Mouse (Mus musculus): ENCODE measurements at regions not wholly inside any gene's neighbourhood (a gene's known extent, or its start where the extent isn't known, plus 50 kb on each side); places are given as distances from the start of the nearest gene placed in this dataset.

DNA sequence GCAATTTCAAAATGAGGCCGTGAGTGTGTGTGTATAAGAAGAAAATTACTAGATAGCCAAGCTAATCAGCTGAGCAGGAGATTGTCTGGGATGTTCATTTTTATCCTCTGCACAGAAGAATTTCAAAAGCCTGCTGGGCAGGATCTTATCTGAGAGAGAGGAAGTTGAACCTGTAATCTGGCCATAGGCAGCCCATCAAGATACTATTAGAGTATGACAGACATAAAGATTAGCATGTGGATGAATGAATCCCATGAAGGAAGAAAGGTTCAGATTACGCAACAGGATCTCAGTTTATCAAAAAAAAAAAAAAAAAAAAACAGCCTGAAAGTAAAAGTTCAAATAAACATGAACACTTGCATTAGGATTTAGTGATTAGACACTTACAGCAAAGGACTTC, 317.3 kb upstream of the C030005K15Rik start:
- no peak for DNase-seq (ENCODE audit: low spot score)

DNA sequence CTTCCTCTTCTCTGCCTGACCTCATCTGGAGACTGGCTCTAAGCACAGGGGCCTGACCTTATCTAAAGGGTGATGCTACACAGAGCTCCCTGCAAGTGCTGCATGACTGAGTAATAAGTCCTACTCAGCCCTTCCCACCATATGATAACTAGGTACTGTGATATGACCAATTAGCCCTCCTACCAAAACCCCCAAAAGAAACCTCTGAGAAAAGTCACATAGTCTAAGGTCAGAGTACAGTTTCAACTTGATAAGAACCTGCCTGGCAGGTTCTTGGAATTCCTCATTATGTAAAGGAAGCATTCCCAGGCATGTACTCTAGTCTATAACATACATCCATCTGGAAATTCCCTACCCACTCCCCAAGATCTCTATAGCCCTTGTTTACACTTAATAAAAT, 318.0 kb upstream of the C030005K15Rik start:
- no peak for DNase-seq (ENCODE audit: low spot score)

GRCm38 (mm10) chr10:98073432-98073831, 346.9 kb upstream of the C030005K15Rik start:
- no peak for DNase-seq (ENCODE audit: low spot score)

DNA sequence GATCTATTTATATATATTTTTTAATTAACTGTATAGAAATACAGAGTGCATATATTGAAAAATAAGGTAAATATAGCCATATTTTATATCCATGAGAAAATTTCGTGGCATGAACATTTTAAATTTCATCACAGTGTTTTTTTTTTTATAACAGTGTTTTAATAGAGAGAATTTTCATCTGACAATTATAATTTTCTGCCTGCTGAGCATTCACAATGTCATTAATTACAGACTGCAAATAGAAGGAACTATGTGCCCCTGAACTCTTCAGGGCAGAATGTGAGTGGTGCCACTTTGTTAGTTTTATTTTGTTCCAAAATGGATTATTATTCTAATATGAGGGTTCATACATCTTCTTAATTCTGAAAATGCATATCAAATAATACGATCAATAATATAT, 358.3 kb upstream of the C030005K15Rik start:
- DNase-seq (ENCODE audit: low spot score), result no peak

- no peak for DNase-seq (ENCODE audit: low spot score)
Measured at GRCm38 (mm10) chr10:98116296-98116695, 389.7 kb upstream of the C030005K15Rik start.

- no peak for DNase-seq (ENCODE audit: low spot score)
Measured at GRCm38 (mm10) chr10:98125713-98126112, 399.2 kb upstream of the C030005K15Rik start.

DNA sequence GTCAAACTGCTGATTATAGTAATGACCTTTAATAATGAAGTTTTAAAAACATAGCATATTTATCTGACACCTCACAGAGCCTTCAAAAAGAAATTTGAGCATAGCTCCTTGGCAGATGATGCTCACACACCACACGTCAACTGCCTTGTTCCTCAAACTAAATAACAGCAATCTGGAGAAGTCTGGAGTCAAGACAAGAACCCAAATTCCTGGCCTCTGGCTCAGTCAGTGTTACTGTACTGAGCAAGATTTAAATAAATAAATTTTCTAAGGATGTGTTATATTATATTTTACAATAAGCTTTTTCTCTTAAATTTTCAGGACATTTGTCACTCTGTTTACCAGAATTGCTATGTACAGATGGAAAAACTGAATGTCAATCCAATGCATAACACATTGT, 408.5 kb upstream of the C030005K15Rik start:
- no peak for DNase-seq (ENCODE audit: low spot score)

- no peak for DNase-seq (ENCODE audit: low spot score)
Measured at GRCm38 (mm10) chr10:98145773-98146172, 419.2 kb upstream of the C030005K15Rik start.

DNA sequence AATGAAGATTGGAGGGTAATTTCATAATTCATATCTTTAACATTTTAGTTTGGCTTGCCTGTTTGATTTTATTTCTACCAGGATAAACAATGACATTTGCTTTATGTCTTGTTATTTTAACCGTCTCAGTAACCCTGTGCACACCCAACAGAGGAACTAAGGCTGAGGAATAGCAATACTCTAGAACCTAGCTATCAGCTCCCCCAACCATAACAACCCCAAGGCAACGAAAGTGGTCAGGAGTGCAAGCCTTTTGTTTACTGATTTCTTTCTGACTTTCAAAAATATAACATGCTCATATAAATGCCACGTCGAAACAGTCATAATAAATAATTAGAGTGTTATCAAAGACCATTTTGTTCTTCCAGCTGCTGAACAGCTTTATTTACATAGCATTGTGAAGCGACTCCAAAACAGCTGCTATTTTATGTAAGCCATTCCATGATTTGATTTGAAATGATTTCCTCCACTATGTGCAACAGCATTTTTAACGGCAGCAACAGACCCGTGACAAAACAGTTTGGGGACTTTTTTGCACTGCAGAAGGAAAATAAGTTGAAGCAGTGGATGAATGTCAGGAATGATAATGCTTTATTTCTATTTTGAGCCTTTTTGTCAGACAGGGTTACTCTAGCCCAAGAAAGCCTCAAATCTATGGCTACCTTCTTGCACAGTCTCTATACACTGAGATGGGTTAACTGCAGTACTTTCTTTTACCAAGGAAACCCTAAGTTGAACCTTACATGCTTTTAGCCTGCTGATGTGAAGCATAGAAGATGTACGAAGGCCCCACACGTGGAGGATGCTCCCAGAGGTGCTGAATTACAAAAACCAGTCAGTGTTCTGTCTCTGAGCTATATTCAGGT, 420.7 kb upstream of the C030005K15Rik start:
- DNase-seq (ENCODE audit: low spot score), result no peak

DNA sequence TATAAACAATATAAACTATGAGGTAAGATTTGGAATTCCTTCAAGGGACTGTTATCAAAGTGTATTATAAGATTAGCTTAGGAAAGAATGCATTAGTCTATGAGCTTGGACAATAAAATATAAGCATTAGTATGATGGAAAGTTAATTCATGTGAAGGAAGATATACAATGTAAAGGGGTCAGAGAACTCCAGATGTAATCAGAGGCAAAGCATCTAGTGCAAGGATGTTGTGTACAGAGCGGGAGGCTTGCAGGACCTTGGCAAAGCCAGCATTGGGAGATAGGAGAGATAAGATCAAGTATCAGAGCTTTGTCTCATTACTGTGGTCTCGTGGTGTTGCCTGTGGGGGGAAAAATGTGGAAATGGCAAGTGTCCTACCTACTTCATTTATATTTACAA, 429.4 kb upstream of the C030005K15Rik start:
- DNase-seq (ENCODE audit: low spot score), result no peak

GRCm38 (mm10) chr10:98185666-98186065, 459.1 kb upstream of the C030005K15Rik start:
- no peak for DNase-seq (ENCODE audit: low spot score)

DNA sequence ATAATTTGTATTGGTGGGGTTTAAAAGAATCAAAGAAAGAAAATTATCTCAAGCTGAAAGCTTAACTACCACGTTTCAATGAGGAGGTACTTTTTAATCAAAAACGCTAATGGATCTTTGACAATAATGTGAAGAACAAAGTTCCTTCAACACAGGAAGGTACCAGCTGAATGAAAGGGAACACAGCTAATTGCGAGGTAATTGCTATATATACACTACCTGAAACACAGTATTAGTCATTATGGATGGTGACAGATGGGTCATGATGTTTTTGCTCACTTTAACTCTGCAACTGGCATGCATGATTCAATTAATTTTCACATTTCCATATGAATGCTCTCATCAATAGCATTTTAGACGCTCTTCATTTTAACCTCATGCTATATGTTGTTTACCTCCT, 470.3 kb upstream of the C030005K15Rik start:
- DNase-seq (ENCODE audit: low spot score), result no peak

DNA sequence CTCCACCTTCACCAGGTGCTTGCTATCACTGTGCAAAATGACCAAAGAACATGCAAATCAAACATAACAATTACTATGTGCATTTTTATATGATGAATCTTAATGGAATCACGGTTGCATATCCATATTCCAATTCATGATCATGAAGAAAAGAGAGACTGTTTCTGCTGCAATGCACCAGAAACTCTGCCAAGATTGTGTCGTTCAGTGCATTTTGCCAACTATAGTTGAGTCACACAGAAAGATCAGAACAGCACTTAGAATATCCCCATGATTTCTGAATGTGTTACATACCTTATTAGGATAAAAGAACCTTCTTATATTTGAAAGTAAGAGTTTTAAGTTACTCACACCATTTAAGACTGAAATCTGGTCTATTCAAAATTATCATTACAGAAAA, 483.7 kb upstream of the C030005K15Rik start:
- DNase-seq (ENCODE audit: low spot score), result no peak

DNA sequence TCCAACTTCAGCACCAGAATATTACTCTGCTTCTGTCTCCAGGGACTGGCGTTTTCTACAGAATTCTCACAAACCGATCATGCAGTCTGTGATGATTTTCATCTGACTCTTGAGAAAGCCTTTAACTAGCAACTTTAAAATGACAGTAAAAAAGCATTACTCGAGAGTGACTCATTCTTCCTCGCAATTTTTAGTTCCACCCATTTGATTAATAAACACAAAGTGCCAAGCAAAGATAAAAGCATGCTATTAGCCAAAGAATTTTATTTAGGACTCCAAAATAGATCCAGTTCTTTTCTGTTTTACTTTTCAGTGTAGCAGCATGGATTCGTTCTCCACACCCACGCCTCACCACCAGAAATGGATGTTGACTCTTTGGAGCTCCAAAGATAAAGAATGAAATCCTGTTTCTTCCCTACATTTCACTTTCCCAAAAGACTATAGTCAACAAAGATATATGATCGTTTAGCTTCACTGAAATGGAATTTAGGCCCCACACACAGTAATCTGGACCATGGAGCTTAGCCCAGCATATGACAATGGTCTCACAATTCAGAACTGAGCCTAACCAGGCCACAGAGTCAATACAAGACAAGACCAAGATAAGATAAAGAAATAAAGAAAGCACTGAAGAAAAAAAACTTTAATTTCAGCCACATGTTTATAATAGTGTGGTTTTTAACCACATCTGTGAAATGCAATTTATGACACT, 486.5 kb upstream of the C030005K15Rik start:
- no peak for DNase-seq (ENCODE audit: low spot score)

DNA sequence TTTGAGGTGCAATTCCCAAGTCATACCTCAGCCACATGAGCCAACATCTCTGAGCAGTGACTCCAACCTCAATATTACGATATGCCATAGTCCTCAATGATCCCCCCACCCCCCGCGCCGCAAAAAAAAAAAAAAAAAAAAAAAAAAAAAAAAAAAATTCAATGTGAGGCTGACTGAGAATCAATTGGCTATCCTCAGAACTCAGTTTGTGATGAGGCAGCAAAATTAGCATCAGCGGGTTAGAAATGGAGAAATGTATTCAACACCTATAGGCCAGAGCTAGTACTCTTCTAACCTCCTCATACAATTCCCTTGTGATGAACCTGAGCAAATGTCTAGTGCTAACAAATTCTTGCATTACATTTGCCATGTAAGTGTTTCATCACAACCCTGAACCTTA, 504.5 kb upstream of the C030005K15Rik start:
- DNase-seq (ENCODE audit: low spot score), result no peak

DNA sequence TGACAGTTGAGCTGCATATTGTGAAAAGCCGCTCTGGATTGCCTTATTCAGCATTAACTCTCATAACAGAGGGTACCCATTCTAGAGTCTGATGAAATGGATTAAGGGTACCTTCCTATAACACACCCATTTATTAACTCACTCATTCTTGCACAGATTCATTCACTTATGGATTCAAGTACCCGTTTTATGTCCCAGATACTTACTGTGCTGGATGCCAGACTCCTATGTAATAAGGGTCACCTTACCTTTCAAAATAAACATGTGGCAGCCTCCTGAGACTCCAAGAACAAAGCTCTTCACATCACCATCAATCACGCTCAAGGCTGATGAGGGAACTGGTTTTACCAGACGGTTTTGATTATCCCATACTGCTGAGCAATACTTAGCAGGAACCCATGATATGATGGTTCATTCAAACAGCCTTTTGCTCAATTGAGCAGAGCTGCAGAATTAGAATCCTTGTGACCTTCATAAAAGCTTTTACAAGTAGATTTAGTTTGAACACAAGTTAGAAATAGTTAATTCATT, 505.2 kb upstream of the C030005K15Rik start:
- DNase-seq (ENCODE audit: low spot score), result peak; percentile 77

GRCm38 (mm10) chr10:98248311-98248710, 521.8 kb upstream of the C030005K15Rik start:
- DNase-seq (ENCODE audit: low spot score), result no peak

GRCm38 (mm10) chr10:98257980-98258707, 531.6 kb upstream of the C030005K15Rik start:
- DNase-seq (ENCODE audit: low spot score), result no peak

GRCm38 (mm10) chr10:98259283-98259682, 532.7 kb upstream of the C030005K15Rik start:
- no peak for DNase-seq (ENCODE audit: low spot score)

GRCm38 (mm10) chr10:98268511-98268910, 542.0 kb upstream of the C030005K15Rik start:
- DNase-seq (ENCODE audit: low spot score), result no peak

DNA sequence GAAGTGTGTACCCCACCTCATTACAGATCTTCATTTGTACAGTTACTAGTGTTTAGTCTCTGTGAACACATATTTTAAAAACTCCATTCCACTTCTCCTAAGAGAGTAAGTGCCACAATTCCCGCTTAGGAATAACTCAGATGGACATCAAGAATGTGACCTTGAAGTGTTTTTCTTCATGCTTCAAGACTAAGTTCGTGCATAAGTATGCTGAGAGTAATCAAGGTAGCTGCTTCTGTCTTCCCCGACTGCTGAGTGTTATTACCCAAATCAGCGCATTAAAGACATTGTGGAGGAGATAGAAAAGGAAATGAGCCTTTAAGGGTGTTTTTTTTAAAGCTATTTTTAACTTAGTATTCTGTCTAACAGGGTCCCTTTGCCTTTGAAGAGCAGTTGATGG, 565.1 kb upstream of the C030005K15Rik start:
- DNase-seq (ENCODE audit: low spot score), result no peak

DNA sequence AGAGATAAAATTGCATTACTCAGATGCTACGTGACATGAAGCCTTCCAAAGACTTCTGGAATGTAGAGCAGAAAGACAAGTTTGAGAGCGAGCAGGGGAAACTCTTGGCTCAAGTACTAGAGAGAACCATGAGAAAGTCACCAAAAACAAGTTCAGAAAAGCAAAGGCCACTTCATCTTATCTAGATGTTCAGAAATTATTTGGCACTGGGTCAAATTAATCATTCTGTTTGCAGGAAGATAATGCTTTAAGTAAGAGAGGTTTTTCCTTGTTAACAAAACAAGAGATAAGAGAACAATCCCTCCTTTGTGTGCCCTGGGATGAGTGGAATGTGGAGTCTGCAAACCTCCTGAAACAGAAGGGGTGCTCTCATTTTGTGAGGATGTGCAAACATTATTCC, 565.6 kb upstream of the C030005K15Rik start:
- peak; percentile 13 for DNase-seq (ENCODE audit: low spot score)

Measured in embryo, embryonic 10 days (tissue).